Comparison of ENCODE assay signal across 18 mouse cellular contexts in the genomic region with DNA sequence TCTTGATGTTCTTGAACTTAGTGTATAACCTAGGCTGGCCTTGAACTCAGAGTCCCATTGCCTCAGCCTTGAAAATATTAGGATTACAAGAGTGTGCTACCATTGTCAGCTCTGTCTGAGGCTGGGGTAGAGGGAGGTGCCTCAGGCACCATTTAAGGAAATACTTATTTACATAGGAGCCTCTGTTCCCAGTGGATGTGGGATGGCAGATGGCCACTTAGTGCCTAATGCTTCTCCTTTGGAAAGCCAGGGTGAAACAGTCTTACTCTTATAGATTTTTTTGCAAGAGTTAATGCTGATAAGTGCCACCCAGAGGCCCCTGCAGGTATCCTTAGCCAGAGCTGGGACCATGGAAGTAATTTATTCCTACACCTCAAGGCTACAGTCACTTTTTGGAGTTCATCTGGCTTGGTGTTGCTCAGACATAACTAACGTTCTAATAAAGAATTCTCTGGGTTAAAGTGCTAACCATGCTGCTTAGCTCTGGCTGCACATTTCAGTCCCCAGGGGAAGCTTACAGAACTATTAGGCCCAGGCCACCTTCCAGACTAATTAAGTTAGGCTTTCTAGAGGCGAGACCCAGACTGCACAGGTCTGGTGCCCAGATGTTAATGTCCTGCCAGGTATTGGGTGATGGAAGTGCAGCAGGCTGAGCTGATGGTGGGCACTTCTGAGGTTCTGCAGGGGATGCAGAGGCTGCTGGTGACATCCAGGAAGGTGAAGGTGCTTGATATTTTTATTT.
DNase-seq lines count a peak whose midpoint lies in the region; ATAC-seq and TF ChIP-seq lines count a peak whose summit lies in the region.
"Had no signal": no experiment of that assay in that cellular context is flagged by ENCODE, and none has a peak within 500 bp of the region (broad histone marks: within the 10 kb centered on the region; RNA-seq: fewer than 3 reads in every experiment).

No protein-coding gene starts in this region.

- no peak for TF ChIP-seq CTCF in kidney, adult 2 months (conservative IDR thresholded peaks at IDR 0.05; ENCODE audit: insufficient read depth, insufficient read length, low read depth, low read length)

- no peaks in the 10 kb centered on the region; the same call in 1 of the 2 replicates for H3K4me1 ChIP-seq in kidney, adult 2 months (ENCODE audit: control insufficient read depth, insufficient read depth, low read length)
- H3K4me1 ChIP-seq in kidney, embryonic 15.5 days = no peaks in the 10 kb centered on the region
- H3K4me1 ChIP-seq in neural tube, embryonic 12.5 days = no peaks in the 10 kb centered on the region
- H3K4me1 ChIP-seq: forebrain, embryonic 13.5 days had no signal

- TF ChIP-seq POLR2A in kidney, adult 2 months (IDR thresholded peaks at IDR 0.05; ENCODE audit: low read depth, low read length) = no peak

- WGBS in kidney, adult 2 months = 31% methylated on average over 2 of the region's 2 CpGs
- WGBS in kidney, embryonic 15.5 days = 56% methylated on average over 2 of the region's 2 CpGs
- 40% methylated on average over 2 of the region's 2 CpGs for WGBS in neural tube, embryonic 12.5 days
- 96% methylated on average over 2 of the region's 2 CpGs for WGBS in macrophage (ENCODE audit: missing documents)

- peak; percentile 61 for DNase-seq in kidney, adult 2 months
- DNase-seq in neural tube, embryonic 10.5 days (ENCODE audit: extremely low spot score, low spot score) = no peak
- DNase-seq in forelimb bud, embryonic 11.5 days (ENCODE audit: low read depth, low spot score) = peak; percentile 78
- DNase-seq in cerebellum, adult 11 months = no peak
- DNase-seq: adrenal gland, postnatal 14 days; cerebellum, postnatal 10 days; heart, adult 11 months; layer of hippocampus, adult 9-11 months; thymus, postnatal 36 days had no signal

- H3K9ac ChIP-seq in kidney, embryonic 15.5 days = no peak overlapping the region
- H3K9ac ChIP-seq in neural tube, embryonic 12.5 days = no peak overlapping the region
- H3K9ac ChIP-seq: forebrain, embryonic 13.5 days; liver, embryonic 14.5 days had no signal

- no peaks in the 10 kb centered on the region for H3K27me3 ChIP-seq in kidney, adult 2 months (replicated peaks; ENCODE audit: control insufficient read depth, insufficient read depth, low read length)
- H3K27me3 ChIP-seq in kidney, embryonic 15.5 days = no peaks in the 10 kb centered on the region
- H3K27me3 ChIP-seq in neural tube, embryonic 12.5 days (replicated peaks) = no peaks in the 10 kb centered on the region
- H3K27me3 ChIP-seq: forebrain, embryonic 13.5 days had no signal

- H3K4me2 ChIP-seq in kidney, embryonic 15.5 days = no peak overlapping the region
- H3K4me2 ChIP-seq in neural tube, embryonic 12.5 days (replicated peaks) = no peak overlapping the region
- H3K4me2 ChIP-seq: forebrain, embryonic 13.5 days had no signal

- peaks cover 4% of the 10 kb centered on the region; the same call in 1 of the 2 replicates for H3K36me3 ChIP-seq in kidney, adult 2 months (ENCODE audit: control insufficient read depth, insufficient read depth, low read length)
- peaks cover 26% of the 10 kb centered on the region for H3K36me3 ChIP-seq in kidney, embryonic 15.5 days
- H3K36me3 ChIP-seq in neural tube, embryonic 12.5 days = peaks cover 13% of the 10 kb centered on the region
- H3K36me3 ChIP-seq in macrophage (ENCODE audit: inconsistent target) = peaks cover 19% of the 10 kb centered on the region

- ATAC-seq in kidney, embryonic 15.5 days (replicated peaks; ENCODE audit: low FRiP score) = no peak
- ATAC-seq in neural tube, embryonic 12.5 days (ENCODE audit: low FRiP score, low read depth) = 0 out of 2 replicates have a peak, but pooled peaks have one; percentile 41
- ATAC-seq in granulocyte monocyte progenitor cell, adult 5-6 weeks (replicated peaks; ENCODE audit: poor library complexity, severe bottlenecking) = no peak
- ATAC-seq: forebrain, embryonic 13.5 days; intestine, postnatal 0 days; lung, postnatal 0 days had no signal

- no peak overlapping the region for H3K4me3 ChIP-seq in kidney, adult 2 months (ENCODE audit: insufficient read depth, low read depth, low read length)
- no peak overlapping the region for H3K4me3 ChIP-seq in kidney, embryonic 15.5 days (replicated peaks)
- no peak overlapping the region for H3K4me3 ChIP-seq in neural tube, embryonic 12.5 days
- no peak overlapping the region for H3K4me3 ChIP-seq in macrophage (ENCODE audit: inconsistent target)
- H3K4me3 ChIP-seq: forebrain, embryonic 13.5 days; midbrain, embryonic 10.5 days had no signal

- no peaks in the 10 kb centered on the region for H3K9me3 ChIP-seq in kidney, embryonic 15.5 days (replicated peaks)
- peaks cover 7% of the 10 kb centered on the region; the same call in 1 of the 2 replicates for H3K9me3 ChIP-seq in neural tube, embryonic 12.5 days

- H3K27ac ChIP-seq in kidney, adult 2 months (ENCODE audit: insufficient read depth, low read depth, low read length) = no peak overlapping the region
- no peak overlapping the region for H3K27ac ChIP-seq in kidney, embryonic 15.5 days
- H3K27ac ChIP-seq in neural tube, embryonic 12.5 days = no peak overlapping the region
- peak overlapping the region; percentile 91 for H3K27ac ChIP-seq in macrophage
- H3K27ac ChIP-seq: forebrain, embryonic 13.5 days; liver, embryonic 14.5 days; midbrain, embryonic 10.5 days had no signal

- H3K79me2 ChIP-seq in macrophage (ENCODE audit: inconsistent target) = peaks cover 41% of the 10 kb centered on the region; the same call in 1 of the 2 replicates

Comparison
In these comparisons a context has a peak if more than half of its experiments do, and no peak if none do; other contexts are left out.
1. DNase-seq: peak in kidney, adult 2 months (single experiment) and forelimb bud, embryonic 11.5 days (single experiment); none in neural tube, embryonic 10.5 days (single experiment) and cerebellum, adult 11 months (single experiment).